ENCODE assay signal across 8 mouse cellular contexts in the genomic region with DNA sequence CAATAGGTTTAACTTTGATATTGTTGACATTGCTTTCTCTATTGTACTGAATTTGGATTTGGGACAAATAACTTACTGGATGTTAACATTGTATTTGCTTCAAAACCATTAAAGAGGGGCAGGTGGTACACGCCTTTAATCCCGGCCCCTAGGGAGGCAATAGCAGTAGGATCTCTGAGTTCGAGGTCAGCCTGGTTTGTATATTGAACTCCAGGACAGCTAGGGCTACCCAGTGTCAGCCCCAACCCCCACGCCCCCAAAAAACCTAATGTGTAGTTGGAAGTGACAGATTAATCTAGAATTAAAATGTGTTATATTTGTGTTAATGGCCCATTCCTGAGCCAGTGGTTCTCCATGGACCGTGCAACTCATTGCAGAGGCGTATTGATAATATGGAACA. TPM values are rescaled to one million over a fixed set of nuclear protein-coding genes. Genes with fewer than 3 reads are reported as not detected.
DNase-seq lines count a peak whose midpoint lies in the region; ATAC-seq lines count a peak whose summit lies in the region.

No protein-coding gene starts in this region.

- H3K27ac ChIP-seq in lung, embryonic 16.5 days (ENCODE audit: low read length), result no peak overlapping the region
- H3K27ac ChIP-seq in forebrain, embryonic 10.5 days, result peak overlapping the region; percentile 94
- no peak overlapping the region for H3K27ac ChIP-seq in limb, embryonic 11.5 days (replicated peaks; ENCODE audit: low read depth, low read length)
- H3K27ac ChIP-seq in neural tube, embryonic 15.5 days (replicated peaks), result peak overlapping the region; percentile 96; the same call in 1 of the 2 replicates

- H3K9ac ChIP-seq in lung, embryonic 16.5 days (ENCODE audit: low read length), result peak overlapping the region; percentile 88
- peak overlapping the region; percentile 81; the same call in 1 of the 2 replicates for H3K9ac ChIP-seq in limb, embryonic 11.5 days (ENCODE audit: low read length)
- H3K9ac ChIP-seq in neural tube, embryonic 15.5 days (replicated peaks), result peak overlapping the region; percentile 85

- no peak for ATAC-seq in lung, embryonic 16.5 days (ENCODE audit: low read depth)
- ATAC-seq in limb, embryonic 11.5 days (ENCODE audit: insufficient number of reproducible peaks, low FRiP score, low TSS enrichment, low read depth), result no peak
- ATAC-seq in neural tube, embryonic 15.5 days (ENCODE audit: low FRiP score), result no peak

- DNase-seq in lung, postnatal 14 days, result no peak
- DNase-seq in forebrain, embryonic 10.5 days (ENCODE audit: extremely low spot score, low spot score), result no peak
- DNase-seq in limb, embryonic 11.5 days (ENCODE audit: low spot score), result no peak
- DNase-seq in right cerebral cortex, postnatal 36 days (ENCODE audit: low spot score in 2 of 2), result no peak
- DNase-seq in urinary bladder, postnatal 10 days (ENCODE audit: low spot score), result no peak
- no peak for DNase-seq in retina, embryonic 14.5 days (ENCODE audit: low spot score)

- no peaks in the 10 kb centered on the region for H3K9me3 ChIP-seq in lung, embryonic 16.5 days (ENCODE audit: control insufficient read depth, low read length)
- H3K9me3 ChIP-seq in forebrain, embryonic 10.5 days, result no peaks in the 10 kb centered on the region
- no peaks in the 10 kb centered on the region for H3K9me3 ChIP-seq in limb, embryonic 11.5 days (ENCODE audit: control insufficient read depth, low read length)
- no peaks in the 10 kb centered on the region for H3K9me3 ChIP-seq in neural tube, embryonic 15.5 days (replicated peaks)

- peak overlapping the region; percentile 78 for H3K4me2 ChIP-seq in lung, embryonic 16.5 days (ENCODE audit: low read depth, low read length)
- H3K4me2 ChIP-seq in limb, embryonic 11.5 days (ENCODE audit: low read depth, severe bottlenecking), result peak overlapping the region; percentile 81
- H3K4me2 ChIP-seq in neural tube, embryonic 15.5 days, result peak overlapping the region; percentile 73

- WGBS in lung, embryonic 16.5 days, result 25% methylated on average over 6 of the region's 6 CpGs
- WGBS in forebrain, embryonic 10.5 days, result 32% methylated on average over 6 of the region's 6 CpGs
- WGBS in limb, embryonic 11.5 days, result 28% methylated on average over 6 of the region's 6 CpGs
- WGBS in neural tube, embryonic 15.5 days, result 24% methylated on average over 6 of the region's 6 CpGs

- H3K36me3 ChIP-seq in lung, embryonic 16.5 days (ENCODE audit: control insufficient read depth, insufficient read depth, low read length), result no peaks in the 10 kb centered on the region
- H3K36me3 ChIP-seq in forebrain, embryonic 10.5 days (replicated peaks), result peaks cover 3% of the 10 kb centered on the region; the same call in 1 of the 2 replicates
- H3K36me3 ChIP-seq in limb, embryonic 11.5 days (ENCODE audit: control insufficient read depth, insufficient read depth, low read length), result no peaks in the 10 kb centered on the region
- H3K36me3 ChIP-seq in neural tube, embryonic 15.5 days, result no peaks in the 10 kb centered on the region

- peak overlapping the region; percentile 97 for H3K4me3 ChIP-seq in lung, embryonic 16.5 days (ENCODE audit: low read length)
- H3K4me3 ChIP-seq in forebrain, embryonic 10.5 days, result peak overlapping the region; percentile 95
- H3K4me3 ChIP-seq in limb, embryonic 11.5 days (ENCODE audit: low read depth, low read length), result peak overlapping the region; percentile 78
- H3K4me3 ChIP-seq in neural tube, embryonic 15.5 days (replicated peaks), result peak overlapping the region; percentile 97

- peaks cover 26% of the 10 kb centered on the region for H3K4me1 ChIP-seq in lung, embryonic 16.5 days (replicated peaks; ENCODE audit: control insufficient read depth, insufficient read depth, low read length)
- H3K4me1 ChIP-seq in forebrain, embryonic 10.5 days, result peaks cover 46% of the 10 kb centered on the region
- no peaks in the 10 kb centered on the region for H3K4me1 ChIP-seq in limb, embryonic 11.5 days (ENCODE audit: control insufficient read depth, insufficient read depth, low read length)
- H3K4me1 ChIP-seq in neural tube, embryonic 15.5 days, result peaks cover 22% of the 10 kb centered on the region

- H3K27me3 ChIP-seq in lung, embryonic 16.5 days (ENCODE audit: control insufficient read depth, insufficient read depth, low read depth, low read length), result no peaks in the 10 kb centered on the region
- H3K27me3 ChIP-seq in forebrain, embryonic 10.5 days (ENCODE audit: poor library complexity, severe bottlenecking), result no peaks in the 10 kb centered on the region
- H3K27me3 ChIP-seq in limb, embryonic 11.5 days (ENCODE audit: control insufficient read depth, insufficient read depth, low read length), result no peaks in the 10 kb centered on the region
- H3K27me3 ChIP-seq in neural tube, embryonic 15.5 days (replicated peaks), result no peaks in the 10 kb centered on the region

RNA-seq across cellular contexts. Expression of a gene that starts 1.0 kb away (rescaled TPM):
- 72.9 and 78.0 TPM in 2 replicates for polyA plus RNA-seq in lung, embryonic 16.5 days (2015; fragmentation: Nextera tagmentation; extraction: Ambion mirVana)
- 42.8 and 45.1 TPM in 2 replicates for polyA plus RNA-seq in forebrain, embryonic 10.5 days (2016; fragmentation: Nextera tagmentation; extraction: Ambion mirVana)
- polyA plus RNA-seq in limb, embryonic 11.5 days (2014; fragmentation: Nextera tagmentation; extraction: Ambion mirVana), result 45.0 and 45.1 TPM in 2 replicates
- 50.0 and 52.7 TPM in 2 replicates for polyA plus RNA-seq in neural tube, embryonic 15.5 days (2015; fragmentation: Nextera tagmentation; extraction: Ambion mirVana)

RNA-seq across cellular contexts. Expression of a gene that starts 27.8 kb away (rescaled TPM):
- 60.4 and 61.8 TPM in 2 replicates for polyA plus RNA-seq in lung, embryonic 16.5 days (2015; fragmentation: Nextera tagmentation; extraction: Ambion mirVana)
- polyA plus RNA-seq in forebrain, embryonic 10.5 days (2016; fragmentation: Nextera tagmentation; extraction: Ambion mirVana), result 96.1 and 101 TPM in 2 replicates
- polyA plus RNA-seq in limb, embryonic 11.5 days (2014; fragmentation: Nextera tagmentation; extraction: Ambion mirVana), result 102 and 107 TPM in 2 replicates
- polyA plus RNA-seq in neural tube, embryonic 15.5 days (2015; fragmentation: Nextera tagmentation; extraction: Ambion mirVana), result 42.3 and 47.5 TPM in 2 replicates

RNA-seq across cellular contexts. Expression of a gene that starts 47.5 kb away (rescaled TPM):
- 14.8 and 16.9 TPM in 2 replicates for polyA plus RNA-seq in lung, embryonic 16.5 days (2015; fragmentation: Nextera tagmentation; extraction: Ambion mirVana)
- polyA plus RNA-seq in forebrain, embryonic 10.5 days (2016; fragmentation: Nextera tagmentation; extraction: Ambion mirVana), result 15.7 and 16.2 TPM in 2 replicates
- 3.8 and 4.1 TPM in 2 replicates for polyA plus RNA-seq in limb, embryonic 11.5 days (2014; fragmentation: Nextera tagmentation; extraction: Ambion mirVana)
- polyA plus RNA-seq in neural tube, embryonic 15.5 days (2015; fragmentation: Nextera tagmentation; extraction: Ambion mirVana), result 5.5 and 7.4 TPM in 2 replicates

Comparison
In these comparisons a context has a peak if more than half of its experiments do, and no peak if none do; other contexts are left out.
1. H3K27ac ChIP-seq: peak in forebrain, embryonic 10.5 days (single experiment) and neural tube, embryonic 15.5 days (single experiment); none in lung, embryonic 16.5 days (single experiment) and limb, embryonic 11.5 days (single experiment).
2. Peak in every context shown above with its lines, with median percentiles within 50 percentile points of each other: H3K4me2 ChIP-seq, H3K4me3 ChIP-seq and H3K9ac ChIP-seq.